Comparison of ENCODE assay signal across 8 mouse cellular contexts in the genomic region with DNA sequence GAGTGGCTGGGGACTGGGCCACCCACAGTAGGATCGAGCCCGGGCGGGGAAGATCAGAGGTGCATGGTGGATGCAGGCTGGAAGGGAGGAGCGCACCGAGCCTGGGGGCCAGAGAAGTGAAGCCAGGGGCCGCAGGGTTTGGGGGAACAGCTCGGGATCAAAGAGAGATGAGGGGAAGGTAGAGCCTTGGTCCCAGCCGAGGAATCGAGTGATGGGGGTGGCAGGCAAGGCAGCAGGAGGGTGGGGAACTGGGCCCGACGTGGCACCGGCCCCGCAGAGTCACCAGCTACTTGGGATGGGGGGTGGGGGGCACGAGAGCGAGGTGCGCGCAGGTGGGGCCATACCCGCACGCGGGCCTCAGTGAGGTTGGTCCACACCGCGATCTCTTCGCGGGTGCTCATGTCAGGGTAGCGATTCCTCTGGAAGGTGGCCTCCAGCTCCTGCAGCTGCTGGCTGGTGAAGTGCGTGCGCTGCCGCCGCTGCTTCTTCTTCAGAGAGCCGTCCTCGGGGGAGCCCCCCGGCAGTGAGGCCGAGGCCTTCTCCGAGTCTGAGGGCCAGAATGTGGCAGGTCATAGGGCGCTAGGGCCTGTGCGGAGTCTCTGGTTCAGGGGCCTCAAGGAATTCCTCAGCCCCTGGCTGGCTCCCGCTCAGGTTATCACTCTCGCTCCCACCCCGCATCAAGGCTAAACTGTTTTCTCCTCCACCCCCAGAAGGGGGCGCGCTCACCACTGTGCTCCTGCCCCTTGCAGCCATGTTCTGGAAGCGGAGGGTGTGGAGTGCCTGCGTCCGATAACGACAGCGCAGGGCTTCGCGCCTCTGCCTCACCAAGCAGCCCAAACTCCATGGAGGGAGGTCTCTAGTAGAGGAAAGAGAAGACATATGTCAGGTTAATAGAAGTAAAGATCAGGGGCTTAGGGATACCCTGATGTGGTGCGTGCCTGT. TPM values are rescaled to one million over a fixed set of nuclear protein-coding genes. Genes with fewer than 3 reads are reported as not detected.
DNase-seq lines count a peak whose midpoint lies in the region; ATAC-seq and TF ChIP-seq lines count a peak whose summit lies in the region.

No protein-coding gene starts in this region.

- H3K4me1 ChIP-seq in embryonic facial prominence, embryonic 12.5 days = peaks cover 24% of the 10 kb centered on the region
- peaks cover 2% of the 10 kb centered on the region for H3K4me1 ChIP-seq in heart, adult 2 months (ENCODE audit: control insufficient read depth, insufficient read depth, low read length)
- peaks cover 29% of the 10 kb centered on the region for H3K4me1 ChIP-seq in liver, embryonic 13.5 days (replicated peaks)
- H3K4me1 ChIP-seq in stomach, embryonic 16.5 days (ENCODE audit: control insufficient read depth, insufficient read depth, low read length) = peaks cover 26% of the 10 kb centered on the region

- peak overlapping the region; percentile 56 for H3K4me3 ChIP-seq in embryonic facial prominence, embryonic 12.5 days
- H3K4me3 ChIP-seq in heart, adult 2 months = peak overlapping the region; percentile 58
- H3K4me3 ChIP-seq in liver, embryonic 13.5 days (replicated peaks) = peak overlapping the region; percentile 66
- H3K4me3 ChIP-seq in stomach, embryonic 16.5 days (replicated peaks; ENCODE audit: low read length) = peak overlapping the region; percentile 55

- peaks cover 85% of the 10 kb centered on the region for H3K27me3 ChIP-seq in embryonic facial prominence, embryonic 12.5 days
- H3K27me3 ChIP-seq in heart, adult 2 months (ENCODE audit: control insufficient read depth, insufficient read depth, low read length) = peaks cover 6% of the 10 kb centered on the region
- peaks cover 100% of the 10 kb centered on the region for H3K27me3 ChIP-seq in liver, embryonic 13.5 days
- H3K27me3 ChIP-seq in stomach, embryonic 16.5 days (ENCODE audit: control insufficient read depth, insufficient read depth, low read length) = peaks cover 65% of the 10 kb centered on the region

- H3K9me3 ChIP-seq in embryonic facial prominence, embryonic 12.5 days = no peaks in the 10 kb centered on the region
- no peaks in the 10 kb centered on the region for H3K9me3 ChIP-seq in liver, embryonic 13.5 days (replicated peaks)
- H3K9me3 ChIP-seq in stomach, embryonic 16.5 days (replicated peaks; ENCODE audit: control insufficient read depth, low read length) = no peaks in the 10 kb centered on the region

- peak overlapping the region; percentile 45 for H3K9ac ChIP-seq in embryonic facial prominence, embryonic 12.5 days
- H3K9ac ChIP-seq in heart, adult 2 months (ENCODE audit: low read depth, low read length) = peak overlapping the region; percentile 63
- H3K9ac ChIP-seq in liver, embryonic 13.5 days = peak overlapping the region; percentile 63
- H3K9ac ChIP-seq in stomach, embryonic 16.5 days (ENCODE audit: low read length) = peak overlapping the region; percentile 63; the same call in 1 of the 2 replicates

- peak; percentile 64 for ATAC-seq in activated CD4-positive, CD25-positive, alpha-beta regulatory T cell, adult 4 months
- no peak for ATAC-seq in embryonic facial prominence, embryonic 12.5 days (ENCODE audit: insufficient number of reproducible peaks, insufficient read depth, low FRiP score, low TSS enrichment)
- peak; percentile 77 for ATAC-seq in liver, embryonic 13.5 days (ENCODE audit: low read depth)
- ATAC-seq in stomach, embryonic 16.5 days (ENCODE audit: insufficient read depth, low FRiP score) = no peak; the same call in 1 of the 2 replicates

- peak; percentile 30 for DNase-seq in 3T3-L1 (ENCODE audit: low read depth, low spot score)
- DNase-seq in heart, adult 2 months = peak; percentile 74 to 84
- peak; percentile 75 for DNase-seq in kidney, adult 18-20 months
- DNase-seq in liver, embryonic 13.5 days = peak; percentile 78
- peak; percentile 64 to 81 for DNase-seq in natural killer cell, adult 2 months (ENCODE audit: low spot score in 2 of 2)

- TF ChIP-seq CTCF in heart, adult 2 months (IDR thresholded peaks at IDR 0.05) = peak; percentile 93

- no peak for TF ChIP-seq POLR2A in heart, adult 2 months (IDR thresholded peaks at IDR 0.05; ENCODE audit: insufficient read depth, low read depth, low read length)

- intact Hi-C loops in heart, adult 2 months (cut with DNase I) = no loop called here

- WGBS in embryonic facial prominence, embryonic 12.5 days = 2% methylated on average over 49 of the region's 49 CpGs
- 3% methylated on average over 49 of the region's 49 CpGs for WGBS in heart, adult 2 months
- WGBS in liver, embryonic 13.5 days (ENCODE audit: insufficient replicate concordance) = 3% methylated on average over 49 of the region's 49 CpGs
- 3% methylated on average over 49 of the region's 49 CpGs for WGBS in stomach, embryonic 16.5 days

- H3K4me2 ChIP-seq in embryonic facial prominence, embryonic 12.5 days (replicated peaks) = peak overlapping the region; percentile 98
- peak overlapping the region; percentile 98 for H3K4me2 ChIP-seq in liver, embryonic 13.5 days
- peak overlapping the region; percentile 95 for H3K4me2 ChIP-seq in stomach, embryonic 16.5 days (ENCODE audit: low read depth, low read length)

- H3K27ac ChIP-seq in embryonic facial prominence, embryonic 12.5 days = no peak overlapping the region
- H3K27ac ChIP-seq in heart, adult 2 months = no peak overlapping the region
- no peak overlapping the region for H3K27ac ChIP-seq in liver, embryonic 13.5 days
- H3K27ac ChIP-seq in stomach, embryonic 16.5 days (ENCODE audit: low read length) = no peak overlapping the region

- no peaks in the 10 kb centered on the region for H3K36me3 ChIP-seq in embryonic facial prominence, embryonic 12.5 days
- H3K36me3 ChIP-seq in heart, adult 2 months (ENCODE audit: control insufficient read depth, insufficient read depth, low read length) = no peaks in the 10 kb centered on the region
- H3K36me3 ChIP-seq in liver, embryonic 13.5 days = no peaks in the 10 kb centered on the region
- H3K36me3 ChIP-seq in stomach, embryonic 16.5 days (ENCODE audit: control insufficient read depth, insufficient read depth, low read length) = no peaks in the 10 kb centered on the region

- 0 out of 2 replicates have a peak, but pooled peaks have one; percentile 18 for TF ChIP-seq EP300 in heart, adult 2 months (IDR thresholded peaks at IDR 0.05; ENCODE audit: insufficient read depth, low read depth, low read length)

- no peaks in the 10 kb centered on the region for H3K79me2 ChIP-seq in heart, adult 2 months (replicated peaks; ENCODE audit: control insufficient read depth, insufficient read depth, low read length)

RNA-seq across cellular contexts. Expression of a gene that starts 5.2 kb away (rescaled TPM):
- polyA plus RNA-seq in activated CD4-positive, CD25-positive, alpha-beta regulatory T cell, adult 4 months (2017; shearing (Covaris generic)) = not detected
- polyA plus RNA-seq in embryonic facial prominence, embryonic 12.5 days (2016; fragmentation: Nextera tagmentation; extraction: Ambion mirVana) = 0.59 and 0.93 TPM in 2 replicates
- total RNA-seq in heart, adult 2 months (2021) = under 1 TPM; 0.27 to 0.55 TPM
- polyA plus RNA-seq in heart, adult 2 months (2012; rRNA removed) = 0.31 and 1.6 TPM in 2 replicates
- polyA plus RNA-seq in liver, embryonic 13.5 days (2015; fragmentation: Nextera tagmentation; extraction: Ambion mirVana) = 0.07 TPM in 1 of 2 replicates, not detected in the other
- polyA plus RNA-seq in stomach, embryonic 16.5 days (2015; fragmentation: Nextera tagmentation; extraction: Ambion mirVana) = 0.06 TPM in 1 of 2 replicates, not detected in the other

RNA-seq across cellular contexts. Expression of a gene that starts 11.2 kb away (rescaled TPM):
- polyA plus RNA-seq in activated CD4-positive, CD25-positive, alpha-beta regulatory T cell, adult 4 months (2017; shearing (Covaris generic)) = not detected
- polyA plus RNA-seq in embryonic facial prominence, embryonic 12.5 days (2016; fragmentation: Nextera tagmentation; extraction: Ambion mirVana) = 9.5 and 12.3 TPM in 2 replicates
- total RNA-seq in heart, adult 2 months (2021) = 1 to 10 TPM; 1.2 to 1.8 TPM
- polyA plus RNA-seq in heart, adult 2 months (2012; rRNA removed) = 0.39 and 0.82 TPM in 2 replicates
- polyA plus RNA-seq in liver, embryonic 13.5 days (2015; fragmentation: Nextera tagmentation; extraction: Ambion mirVana) = 0.17 and 0.25 TPM in 2 replicates
- 0.57 TPM in 1 of 2 replicates, not detected in the other for polyA plus RNA-seq in stomach, embryonic 16.5 days (2015; fragmentation: Nextera tagmentation; extraction: Ambion mirVana)

RNA-seq across cellular contexts. Expression of a gene that starts 15.4 kb away (rescaled TPM):
- 10 to 100 TPM; 23.9 to 30.5 TPM for polyA plus RNA-seq in activated CD4-positive, CD25-positive, alpha-beta regulatory T cell, adult 4 months (2017; shearing (Covaris generic))
- 70.1 and 70.9 TPM in 2 replicates for polyA plus RNA-seq in embryonic facial prominence, embryonic 12.5 days (2016; fragmentation: Nextera tagmentation; extraction: Ambion mirVana)
- 10 to 100 TPM; 39.9 to 40.0 TPM for total RNA-seq in heart, adult 2 months (2021)
- polyA plus RNA-seq in heart, adult 2 months (2012; rRNA removed) = 49.3 and 52.1 TPM in 2 replicates
- polyA plus RNA-seq in liver, embryonic 13.5 days (2015; fragmentation: Nextera tagmentation; extraction: Ambion mirVana) = 18.1 and 20.1 TPM in 2 replicates
- 36.4 and 40.4 TPM in 2 replicates for polyA plus RNA-seq in stomach, embryonic 16.5 days (2015; fragmentation: Nextera tagmentation; extraction: Ambion mirVana)

Comparison
In these comparisons a context has a peak if more than half of its experiments do, and no peak if none do; other contexts are left out.
1. ATAC-seq: peak in activated CD4-positive, CD25-positive, alpha-beta regulatory T cell, adult 4 months (single experiment) and liver, embryonic 13.5 days (single experiment); none in embryonic facial prominence, embryonic 12.5 days (single experiment) and stomach, embryonic 16.5 days (single experiment).
2. Peak in every context shown above with its lines, with median percentiles within 50 percentile points of each other: DNase-seq, H3K4me2 ChIP-seq, H3K4me3 ChIP-seq and H3K9ac ChIP-seq.